Mouse (Mus musculus): Measurements from ENCODE around the gene Rps6ka4. TPM values are rescaled to one million over a fixed set of nuclear protein-coding genes. Genes with fewer than 3 reads are reported as not detected.

Rps6ka4 gene
- total RNA-seq (2021), result 10 to 100 TPM; 22.6 to 28.7 TPM

DNA sequence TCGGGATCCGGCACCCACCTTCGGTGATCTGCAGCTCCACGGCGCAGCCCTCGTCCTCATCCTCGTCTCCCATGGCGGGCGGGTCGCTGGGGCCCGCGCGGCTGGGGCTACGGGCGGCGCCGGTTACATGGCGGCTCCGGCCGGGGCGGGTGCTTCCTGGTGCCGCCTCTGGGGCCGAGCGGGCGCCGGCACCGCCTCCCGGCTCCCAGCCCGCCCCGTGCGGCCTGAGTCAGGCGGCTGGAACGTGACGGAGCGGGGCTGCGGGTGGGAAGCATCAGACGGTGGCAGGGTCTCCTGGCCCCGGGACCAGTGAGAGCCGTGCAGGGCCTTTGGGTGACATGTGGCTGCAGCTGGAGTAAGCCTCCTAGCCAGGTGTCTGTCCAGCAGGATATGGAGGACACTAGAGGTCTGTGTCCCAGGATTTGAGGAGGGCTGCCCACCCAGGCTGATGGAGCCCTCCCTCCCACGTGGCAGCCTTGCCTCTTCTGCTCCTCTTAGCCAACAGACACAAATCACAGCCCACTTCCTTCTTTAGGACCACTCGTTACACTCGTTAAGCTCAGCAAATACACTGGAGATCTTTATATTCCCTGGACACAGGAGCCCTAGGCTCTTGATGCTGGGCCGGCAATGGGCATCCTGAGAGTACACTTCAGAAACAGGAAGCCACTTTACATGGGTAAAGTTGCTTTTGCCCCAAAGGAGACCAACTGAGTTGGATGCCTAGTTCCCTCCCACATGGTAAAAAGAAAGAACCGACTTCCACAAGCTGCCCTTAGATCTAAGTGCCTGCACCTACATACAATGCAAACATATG lies at the start of gene Rps6ka4:
Rps6ka4 (minus strand) TSS at position 162 of the 817 bp plus-strand sequence.
- DNase-seq, result peak; percentile 77

DNA sequence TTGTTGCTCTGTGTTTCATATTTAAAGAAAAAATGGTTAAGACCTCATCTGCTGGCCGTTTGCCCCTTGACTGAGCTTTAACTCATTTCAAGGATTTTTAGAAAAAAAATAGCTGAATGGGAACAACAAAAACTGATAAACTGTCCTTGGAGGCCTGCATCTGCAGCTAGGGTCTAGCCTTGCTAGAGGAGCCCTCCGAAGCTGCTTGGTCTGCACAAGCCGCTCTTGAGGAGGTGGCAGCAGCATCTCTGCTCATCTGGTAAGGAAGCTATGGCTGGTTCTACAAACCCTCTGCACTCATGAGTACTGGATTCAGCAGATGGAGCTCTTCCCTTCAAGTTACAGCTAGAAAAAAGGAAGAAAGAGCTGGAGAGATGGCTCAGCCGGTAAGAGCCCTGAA lies 37.5 kb upstream of the Rps6ka4 start:
- DNase-seq, result no peak

DNA sequence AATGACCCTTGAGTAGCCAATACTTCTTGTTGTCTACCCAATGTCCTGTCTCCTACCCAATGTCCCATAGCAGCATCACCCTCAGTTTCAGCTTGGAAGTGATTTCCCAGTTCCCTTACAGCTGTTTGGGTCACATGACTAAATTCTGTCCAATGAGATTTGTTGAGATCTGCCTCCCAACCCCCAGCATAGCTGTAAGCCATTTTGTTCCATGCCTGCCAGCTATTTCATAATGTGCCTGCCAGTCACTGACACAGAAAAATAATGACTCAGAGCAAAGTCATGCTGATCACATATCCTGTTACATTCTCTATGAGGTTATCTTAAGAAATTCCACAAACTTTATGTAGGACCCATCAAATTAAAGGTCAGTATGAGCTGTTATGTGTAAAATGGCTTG lies 36.4 kb upstream of the Rps6ka4 start:
- no peak for DNase-seq

DNA sequence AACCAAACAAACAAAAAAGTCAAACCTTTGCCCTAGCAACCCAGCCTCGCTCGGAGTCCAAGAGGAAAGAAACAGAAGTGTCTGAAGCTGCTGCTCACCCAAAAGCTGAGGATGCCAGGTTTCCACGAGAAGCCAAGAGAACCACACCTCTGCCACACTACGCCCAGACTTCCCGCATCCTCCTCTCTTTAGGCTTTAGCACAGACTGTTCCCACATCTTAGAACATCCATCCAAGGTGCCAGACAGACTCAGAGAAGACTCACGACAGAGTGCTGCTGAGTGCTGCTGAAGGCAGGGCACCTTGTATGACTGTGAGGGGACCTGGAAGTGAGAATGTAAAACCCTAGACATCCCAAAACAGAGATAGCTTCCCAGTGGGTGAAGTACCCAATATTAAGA lies 35.4 kb upstream of the Rps6ka4 start:
- no peak for DNase-seq

DNA sequence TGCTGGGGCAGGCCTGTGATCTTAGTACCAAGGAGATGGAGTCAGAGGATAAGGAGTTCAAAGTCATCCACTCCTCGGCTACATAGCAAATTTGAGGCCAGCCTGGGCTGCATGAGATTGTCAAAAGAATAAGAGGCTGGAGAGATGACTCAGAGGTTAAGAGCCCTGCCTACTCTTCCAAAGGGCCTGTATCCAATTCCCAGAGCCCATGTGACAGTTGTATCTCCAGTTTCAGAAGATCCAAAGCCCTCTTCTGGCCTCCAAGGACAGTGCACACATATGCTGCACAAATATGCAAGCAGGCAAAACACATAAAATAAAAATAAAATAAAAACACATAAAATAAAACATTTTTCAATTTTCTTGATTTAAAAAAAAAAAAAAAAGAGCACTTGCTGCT lies 33.8 kb upstream of the Rps6ka4 start:
- DNase-seq, result no peak

- DNase-seq, result no peak
Observed at GRCm38 (mm10) chr19:6872701-6873100, 32.3 kb upstream of the Rps6ka4 start.

DNA sequence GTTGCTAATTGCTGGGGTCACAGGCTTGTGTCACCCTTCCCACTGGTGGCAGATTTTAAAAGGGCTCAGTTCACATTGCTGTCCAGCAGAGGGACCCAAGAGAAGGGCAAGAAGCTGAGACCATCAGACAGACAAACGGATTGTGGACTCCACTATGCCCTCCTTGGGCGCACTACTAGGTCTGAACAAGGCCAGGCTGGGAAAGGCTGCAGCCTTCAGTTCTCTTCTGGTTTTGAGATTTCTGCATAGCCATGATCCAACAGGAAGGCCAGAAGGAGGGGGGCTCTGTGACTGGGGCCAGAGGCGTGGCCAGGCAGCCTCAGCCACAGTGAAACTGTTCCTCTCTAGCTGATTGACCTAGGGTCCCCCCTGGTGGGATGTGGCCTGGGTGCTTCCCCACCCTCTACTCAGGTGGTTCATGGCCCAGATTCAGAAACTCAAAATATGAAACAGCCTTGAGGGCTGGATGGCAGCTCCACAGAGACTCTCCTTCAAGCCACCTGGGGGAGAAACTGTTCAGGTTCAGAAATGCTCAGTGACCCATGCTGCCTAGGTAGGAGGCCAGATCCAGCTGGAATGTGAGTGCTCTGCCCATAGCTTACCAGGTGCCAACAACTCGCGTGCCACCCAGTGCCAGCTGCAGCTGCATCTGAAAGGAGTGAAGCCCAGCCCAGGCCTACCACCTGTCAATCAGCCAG lies 31.3 kb upstream of the Rps6ka4 start:
- DNase-seq, result no peak

DNA sequence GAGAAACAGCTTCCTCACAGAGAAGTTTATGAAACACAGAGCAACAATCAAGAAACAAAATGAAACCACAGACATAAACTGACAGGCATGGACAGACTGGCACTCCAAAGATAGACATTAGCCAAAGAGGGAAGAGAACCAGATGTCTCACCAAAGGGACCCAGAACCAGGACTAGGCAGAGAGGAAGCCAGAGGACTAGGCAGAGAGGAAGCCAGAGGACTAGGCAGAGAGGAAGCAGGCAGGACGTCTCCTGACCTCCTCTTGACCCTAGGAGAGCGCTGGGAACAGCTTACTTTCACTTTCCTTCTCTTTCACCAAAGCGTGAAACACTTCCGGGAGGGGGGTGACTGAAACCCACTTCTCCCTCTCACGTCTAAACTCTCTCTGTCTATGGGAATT lies 28.9 kb upstream of the Rps6ka4 start:
- peak; percentile 50 for DNase-seq

GRCm38 (mm10) chr19:6861451-6861850 lies 21.0 kb upstream of the Rps6ka4 start:
- DNase-seq, result no peak

GRCm38 (mm10) chr19:6860706-6861105 lies 20.3 kb upstream of the Rps6ka4 start:
- DNase-seq, result no peak

GRCm38 (mm10) chr19:6859971-6860370 lies 19.5 kb upstream of the Rps6ka4 start:
- DNase-seq, result no peak

- DNase-seq, result no peak
Observed at GRCm38 (mm10) chr19:6859032-6859651, 18.7 kb upstream of the Rps6ka4 start.

GRCm38 (mm10) chr19:6858031-6858430 lies 17.6 kb upstream of the Rps6ka4 start, which contains the start of gene Ccdc88b:
Gene Ccdc88b, minus strand, starts transcription at chr19:6858211.
- no peak for DNase-seq

GRCm38 (mm10) chr19:6857391-6858005 lies 17.1 kb upstream of the Rps6ka4 start:
- no peak for DNase-seq

GRCm38 (mm10) chr19:6857003-6857360 lies 16.5 kb upstream of the Rps6ka4 start:
- DNase-seq, result no peak

DNA sequence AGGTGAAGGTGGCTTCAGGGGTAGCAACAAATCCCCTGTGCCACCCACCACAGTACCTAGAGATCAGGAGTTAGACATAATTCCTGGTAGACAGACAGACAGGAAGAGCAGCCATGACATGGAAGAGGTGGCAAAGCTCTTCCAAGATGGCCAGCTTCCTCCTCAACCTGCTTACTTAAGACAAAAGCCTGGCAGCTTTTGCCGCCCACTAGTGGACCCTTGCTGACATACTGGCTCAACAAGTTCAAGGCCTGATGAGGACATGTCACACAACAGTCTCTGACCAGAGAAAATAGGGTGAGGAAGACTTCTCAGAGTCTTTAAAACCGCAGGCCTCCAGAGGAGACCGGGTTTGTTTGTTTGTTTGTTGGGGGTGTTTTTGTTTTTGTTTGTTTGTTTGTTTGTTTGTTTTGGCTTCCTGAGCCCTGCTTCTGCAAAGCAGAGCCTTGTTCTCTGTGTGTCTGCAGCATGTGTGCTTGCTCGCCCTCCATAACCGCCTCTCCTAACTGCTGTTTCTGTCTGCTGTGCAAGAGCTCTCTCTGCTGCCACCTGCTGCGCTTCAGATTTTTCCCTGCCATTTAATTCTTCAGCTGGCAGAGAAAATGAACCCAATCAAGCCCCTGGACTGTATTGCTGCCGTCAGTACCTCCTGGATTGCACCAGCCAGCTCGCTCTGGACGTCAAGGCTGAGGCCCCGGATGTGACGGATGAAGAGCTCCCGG lies 16.0 kb upstream of the Rps6ka4 start:
- peak; percentile 53 for DNase-seq

- peak; percentile 62 for DNase-seq
Observed at GRCm38 (mm10) chr19:6855225-6856031, 15.0 kb upstream of the Rps6ka4 start.

GRCm38 (mm10) chr19:6854658-6855057 lies 14.2 kb upstream of the Rps6ka4 start:
- no peak for DNase-seq

GRCm38 (mm10) chr19:6853903-6854302 lies 13.5 kb upstream of the Rps6ka4 start:
- DNase-seq, result no peak

GRCm38 (mm10) chr19:6852393-6853305 lies 12.2 kb upstream of the Rps6ka4 start:
- DNase-seq, result no peak
